Mouse (Mus musculus): ENCODE data around the gene Scml4. TPM values are rescaled to one million over a fixed set of nuclear protein-coding genes. Genes with fewer than 3 reads are reported as not detected.

Gene Scml4
- polyA plus RNA-seq, 1 experiment from 2014 or later: 0.49 TPM

- no peak for DNase-seq (ENCODE audit: low spot score)
- Histone ChIP-seq H3K27me3 (ENCODE audit: control insufficient read depth, insufficient read depth, low read length) (no peaks in the 10 kb centered on the region), H3K4me2 (ENCODE audit: low read depth, low read length) (no peak overlapping the region), H3K4me3 (ENCODE audit: low read depth, low read length) (no peak overlapping the region), H3K36me3 (replicated peaks; ENCODE audit: control insufficient read depth, insufficient read depth, low read depth, low read length) (no peaks in the 10 kb centered on the region), H3K9me3 (replicated peaks; ENCODE audit: control insufficient read depth, low read length) (no peaks in the 10 kb centered on the region), H3K27ac (replicated peaks; ENCODE audit: low read depth, low read length) (no peak overlapping the region), H3K9ac (replicated peaks; ENCODE audit: low read length) (no peak overlapping the region), H3K4me1 (ENCODE audit: control insufficient read depth, insufficient read depth, low read length) (0 out of 2 replicates have a peak, but pooled peaks cover 3% of the 10 kb centered on the region)
- no peak for ATAC-seq (replicated peaks; ENCODE audit: insufficient number of reproducible peaks, low FRiP score, low TSS enrichment, low read depth)
- WGBS: 16% methylated on average over 5 of the region's 5 CpGs
Observed at GRCm38 (mm10) chr10:43003466-43003757, 143.2 kb downstream of the Scml4 start.

- H3K27ac ChIP-seq (replicated peaks; ENCODE audit: low read depth, low read length): no peak overlapping the region; the same call in 1 of the 2 replicates
- no peak overlapping the region for H3K4me2 ChIP-seq (ENCODE audit: low read depth, low read length)
- H3K4me1 ChIP-seq (ENCODE audit: control insufficient read depth, insufficient read depth, low read length): 0 out of 2 replicates have a peak, but pooled peaks cover 3% of the 10 kb centered on the region
- DNase-seq (ENCODE audit: low spot score) (no peak), ATAC-seq (replicated peaks; ENCODE audit: insufficient number of reproducible peaks, low FRiP score, low TSS enrichment, low read depth) (no peak)
- H3K4me3 ChIP-seq (ENCODE audit: low read depth, low read length): no peak overlapping the region
- H3K27me3 ChIP-seq (ENCODE audit: control insufficient read depth, insufficient read depth, low read length): no peaks in the 10 kb centered on the region
- H3K36me3 ChIP-seq (replicated peaks; ENCODE audit: control insufficient read depth, insufficient read depth, low read depth, low read length): no peaks in the 10 kb centered on the region
- 82% methylated on average over 16 of the region's 16 CpGs for WGBS
- no peaks in the 10 kb centered on the region for H3K9me3 ChIP-seq (replicated peaks; ENCODE audit: control insufficient read depth, low read length)
- no peak overlapping the region for H3K9ac ChIP-seq (replicated peaks; ENCODE audit: low read length)
Observed at GRCm38 (mm10) chr10:43004174-43004734, 144.1 kb downstream of the Scml4 start.

- H3K9ac ChIP-seq (replicated peaks; ENCODE audit: low read length): no peak overlapping the region
- no peak overlapping the region for H3K27ac ChIP-seq (replicated peaks; ENCODE audit: low read depth, low read length)
- no peaks in the 10 kb centered on the region for H3K9me3 ChIP-seq (replicated peaks; ENCODE audit: control insufficient read depth, low read length)
- DNase-seq (ENCODE audit: low spot score): no peak
- no peak for ATAC-seq (replicated peaks; ENCODE audit: insufficient number of reproducible peaks, low FRiP score, low TSS enrichment, low read depth)
- H3K4me2 ChIP-seq (ENCODE audit: low read depth, low read length): no peak overlapping the region
- no peaks in the 10 kb centered on the region for H3K36me3 ChIP-seq (replicated peaks; ENCODE audit: control insufficient read depth, insufficient read depth, low read depth, low read length)
- H3K4me3 ChIP-seq (ENCODE audit: low read depth, low read length): no peak overlapping the region
- H3K4me1 ChIP-seq (ENCODE audit: control insufficient read depth, insufficient read depth, low read length): 0 out of 2 replicates have a peak, but pooled peaks cover 3% of the 10 kb centered on the region
- no peaks in the 10 kb centered on the region for H3K27me3 ChIP-seq (ENCODE audit: control insufficient read depth, insufficient read depth, low read length)
- WGBS: 79% methylated on average over 4 of the region's 4 CpGs
Observed at GRCm38 (mm10) chr10:43005031-43005430, 144.9 kb downstream of the Scml4 start.

DNA sequence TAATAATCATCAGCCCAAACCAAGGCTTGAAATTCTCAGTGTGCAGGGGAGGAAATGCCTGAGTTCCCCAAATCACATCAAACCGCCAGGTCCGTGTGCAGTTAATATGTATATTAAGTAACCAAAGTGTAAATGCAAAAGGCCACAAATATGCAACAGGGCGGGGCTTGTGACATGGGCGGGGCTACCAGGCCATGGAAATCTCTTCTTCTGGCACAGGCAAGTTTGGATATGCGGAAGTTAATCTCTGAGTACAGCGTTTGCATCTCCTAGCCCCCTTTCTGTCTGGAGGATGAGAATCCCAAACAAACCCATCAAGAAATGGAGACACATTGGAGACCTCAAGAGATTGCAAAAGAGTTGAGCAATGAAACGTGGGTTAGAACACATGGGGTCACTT lies 145.5 kb downstream of the Scml4 start:
- DNase-seq (ENCODE audit: low spot score): no peak
- 84% methylated on average over 7 of the region's 7 CpGs for WGBS
- ATAC-seq (replicated peaks; ENCODE audit: insufficient number of reproducible peaks, low FRiP score, low TSS enrichment, low read depth): no peak

DNA sequence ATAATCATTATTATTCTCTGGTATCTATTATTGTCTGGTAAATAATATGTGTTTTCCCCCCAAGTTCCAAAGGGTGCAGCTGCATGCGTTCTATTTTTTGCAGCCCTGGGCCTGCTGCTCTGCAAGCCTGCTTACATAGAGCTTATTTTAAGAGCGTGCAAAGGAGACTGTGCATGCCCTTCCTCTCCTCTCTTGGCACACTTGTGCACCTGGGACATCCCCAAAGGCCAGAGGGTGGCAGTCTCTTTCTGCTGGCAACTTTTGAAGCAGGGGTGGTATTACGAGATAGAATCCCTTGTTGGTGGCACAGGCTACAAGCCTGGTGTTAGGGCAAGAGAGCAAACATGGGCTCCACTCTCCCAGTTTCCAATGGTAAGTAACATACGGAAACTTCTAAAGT lies 146.4 kb downstream of the Scml4 start:
- H3K4me1 ChIP-seq (ENCODE audit: control insufficient read depth, insufficient read depth, low read length): 0 out of 2 replicates have a peak, but pooled peaks cover 3% of the 10 kb centered on the region
- no peak for DNase-seq (ENCODE audit: low spot score)
- no peaks in the 10 kb centered on the region for H3K27me3 ChIP-seq (ENCODE audit: control insufficient read depth, insufficient read depth, low read length)
- no peak overlapping the region for H3K9ac ChIP-seq (replicated peaks; ENCODE audit: low read length)
- 91% methylated on average over 4 of the region's 4 CpGs for WGBS
- H3K27ac ChIP-seq (replicated peaks; ENCODE audit: low read depth, low read length): no peak overlapping the region
- no peak for ATAC-seq (replicated peaks; ENCODE audit: insufficient number of reproducible peaks, low FRiP score, low TSS enrichment, low read depth)
- no peaks in the 10 kb centered on the region for H3K9me3 ChIP-seq (replicated peaks; ENCODE audit: control insufficient read depth, low read length)
- H3K4me3 ChIP-seq (ENCODE audit: low read depth, low read length): no peak overlapping the region
- no peaks in the 10 kb centered on the region for H3K36me3 ChIP-seq (replicated peaks; ENCODE audit: control insufficient read depth, insufficient read depth, low read depth, low read length)
- H3K4me2 ChIP-seq (ENCODE audit: low read depth, low read length): no peak overlapping the region

More for the DNA sequence above, 145.5 kb downstream of the Scml4 start:
- no peak overlapping the region for H3K4me3 ChIP-seq (ENCODE audit: low read depth, low read length)
- H3K27me3 ChIP-seq (ENCODE audit: control insufficient read depth, insufficient read depth, low read length): no peaks in the 10 kb centered on the region
- no peak overlapping the region for H3K27ac ChIP-seq (replicated peaks; ENCODE audit: low read depth, low read length)
- H3K4me2 ChIP-seq (ENCODE audit: low read depth, low read length): no peak overlapping the region
- H3K4me1 ChIP-seq (ENCODE audit: control insufficient read depth, insufficient read depth, low read length): 0 out of 2 replicates have a peak, but pooled peaks cover 3% of the 10 kb centered on the region
- H3K9me3 ChIP-seq (replicated peaks; ENCODE audit: control insufficient read depth, low read length): no peaks in the 10 kb centered on the region
- H3K36me3 ChIP-seq (replicated peaks; ENCODE audit: control insufficient read depth, insufficient read depth, low read depth, low read length): no peaks in the 10 kb centered on the region
- H3K9ac ChIP-seq (replicated peaks; ENCODE audit: low read length): no peak overlapping the region

DNA sequence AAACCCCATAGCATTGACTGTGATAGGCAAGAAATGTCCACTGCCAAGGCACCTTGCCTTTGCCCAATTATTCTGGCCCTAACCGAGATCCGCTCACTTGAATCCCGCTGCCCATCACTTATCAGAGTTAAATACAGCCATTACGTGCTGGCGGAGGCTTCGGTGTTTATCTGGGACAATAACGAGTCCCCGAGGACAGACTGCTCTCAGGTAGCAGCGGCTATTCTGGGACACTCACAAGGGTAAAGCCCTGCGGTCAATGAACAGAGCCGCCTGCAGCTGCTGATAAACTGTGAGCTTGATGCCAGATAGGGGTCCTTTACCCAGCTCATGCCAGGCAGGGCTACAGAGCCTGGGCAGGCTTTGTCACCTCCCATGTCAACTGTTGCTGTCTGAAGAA lies 147.9 kb downstream of the Scml4 start:
- Histone ChIP-seq H3K27me3 (ENCODE audit: control insufficient read depth, insufficient read depth, low read length) (no peaks in the 10 kb centered on the region), H3K4me2 (ENCODE audit: low read depth, low read length) (no peak overlapping the region), H3K4me1 (ENCODE audit: control insufficient read depth, insufficient read depth, low read length) (no peaks in the 10 kb centered on the region), H3K9me3 (replicated peaks; ENCODE audit: control insufficient read depth, low read length) (no peaks in the 10 kb centered on the region), H3K4me3 (ENCODE audit: low read depth, low read length) (no peak overlapping the region), H3K9ac (replicated peaks; ENCODE audit: low read length) (no peak overlapping the region), H3K36me3 (replicated peaks; ENCODE audit: control insufficient read depth, insufficient read depth, low read depth, low read length) (no peaks in the 10 kb centered on the region), H3K27ac (replicated peaks; ENCODE audit: low read depth, low read length) (no peak overlapping the region)
- WGBS: 66% methylated on average over 11 of the region's 11 CpGs
- ATAC-seq (replicated peaks; ENCODE audit: insufficient number of reproducible peaks, low FRiP score, low TSS enrichment, low read depth) (no peak), DNase-seq (ENCODE audit: low spot score) (no peak)

Other genes with a start within 250 kb of the Scml4 start
- gene Sec63, start 98.9 kb upstream of the Scml4 start, polyA plus RNA-seq (2014; fragmentation: Nextera tagmentation; extraction: Ambion mirVana): 26.0 and 29.4 TPM in 2 replicates

Measured in embryonic facial prominence, embryonic 11.5 days (tissue).